Mouse (Mus musculus): ENCODE measurements around the gene Cers6.
A peak's percentile ranks its signal among the peaks of the same experiment; 100 is the strongest.

Gene Cers6

DNA sequence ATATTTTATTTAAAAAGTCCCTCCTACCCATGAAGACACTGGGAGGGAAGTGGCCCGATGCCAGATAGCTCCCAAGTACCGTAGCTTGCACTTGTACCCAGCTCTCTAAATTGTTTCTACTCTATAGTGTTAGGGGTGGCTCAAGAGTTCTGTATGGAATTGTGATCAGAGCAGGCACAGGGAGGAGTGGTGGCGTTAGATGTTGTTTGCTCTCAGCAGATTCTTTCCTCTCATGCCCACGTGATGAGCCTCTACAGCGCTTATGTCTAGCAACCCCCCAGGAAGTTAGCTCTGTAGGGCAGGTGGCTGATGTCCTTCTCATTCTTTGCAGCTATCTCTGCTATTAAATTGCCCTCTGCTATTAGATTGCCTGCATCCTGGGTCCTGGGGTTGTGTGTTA lies 98.8 kb downstream of the Cers6 start:
- no peak for DNase-seq (ENCODE audit: low read depth, low spot score)

DNA sequence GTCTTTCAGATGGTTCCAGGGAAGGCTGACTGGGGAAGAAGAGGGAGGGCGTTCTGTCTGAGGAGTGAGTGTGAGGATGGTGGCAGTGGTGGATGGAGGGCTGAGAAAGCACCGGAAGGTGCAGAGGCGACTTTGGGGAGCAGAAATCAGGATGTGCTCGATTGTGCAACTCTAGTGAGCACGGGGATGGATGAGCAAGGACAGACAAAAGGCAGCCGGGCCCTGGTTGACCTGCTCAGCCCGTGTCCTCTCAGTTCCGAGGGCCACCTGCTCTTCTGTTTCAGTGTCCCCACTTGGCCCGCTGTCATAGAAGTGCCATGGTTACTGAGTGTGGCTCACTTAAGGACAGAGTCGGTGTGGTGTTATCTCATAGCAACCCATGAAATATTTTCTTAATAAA lies 99.4 kb downstream of the Cers6 start:
- no peak for DNase-seq (ENCODE audit: low read depth, low spot score)

DNA sequence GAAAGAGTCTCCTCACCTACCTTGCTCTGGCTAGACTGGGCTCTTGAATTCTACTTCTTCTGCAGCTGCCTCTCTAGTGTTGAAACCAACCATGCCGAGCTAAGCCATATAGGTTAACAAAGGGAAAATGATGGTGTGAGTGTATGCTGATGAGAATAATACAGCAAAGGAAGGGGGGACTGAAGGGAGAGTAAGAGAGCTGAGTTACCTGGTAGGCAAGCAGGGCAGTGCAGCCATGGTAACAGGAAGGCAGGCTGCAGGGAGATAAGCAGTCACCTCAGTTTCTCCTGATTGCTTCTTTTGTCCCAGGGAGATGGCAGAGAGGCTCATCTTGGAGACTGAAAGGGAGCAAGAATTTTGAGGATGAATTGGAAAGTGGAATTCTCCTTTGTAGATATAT lies 105.1 kb downstream of the Cers6 start:
- DNase-seq (ENCODE audit: low read depth, low spot score), result no peak

DNA sequence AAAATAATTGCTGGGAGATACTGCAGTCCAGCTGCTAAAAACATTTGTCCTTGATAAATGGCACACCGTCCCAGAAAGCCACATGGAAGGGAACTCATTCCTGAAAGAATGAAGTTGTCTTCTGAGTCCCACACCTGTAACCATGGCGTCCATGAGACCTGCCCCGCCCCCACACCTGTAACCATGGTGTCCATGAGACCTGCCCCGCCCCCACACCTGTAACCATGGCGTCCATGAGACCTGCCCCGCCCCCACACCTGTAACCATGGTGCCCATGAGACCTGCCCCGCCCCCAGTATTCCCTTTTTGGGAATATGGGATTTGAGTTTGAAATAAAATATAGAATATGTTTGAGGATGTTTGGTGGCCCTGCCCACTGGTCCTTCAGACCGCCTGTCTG lies 106.8 kb downstream of the Cers6 start:
- no peak for DNase-seq (ENCODE audit: low read depth, low spot score)

DNA sequence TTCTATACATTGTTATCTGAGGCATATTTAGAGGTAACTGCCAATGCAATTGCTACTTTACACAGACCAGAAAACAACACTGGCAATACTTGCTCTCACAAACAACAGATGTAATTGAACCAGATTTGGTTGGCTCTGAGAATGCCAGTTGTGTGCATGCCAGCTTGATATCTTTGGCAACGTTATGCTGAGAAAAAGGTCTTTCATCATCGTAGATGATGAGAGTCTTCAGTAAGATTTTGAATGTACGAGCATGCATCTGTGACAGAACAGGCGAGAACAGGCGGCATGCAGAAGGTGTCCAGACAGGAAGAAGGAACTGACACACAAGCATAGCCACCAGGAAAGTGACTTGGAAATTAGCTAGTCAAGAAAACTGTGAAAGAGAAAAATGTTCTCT lies 110.6 kb downstream of the Cers6 start:
- DNase-seq (ENCODE audit: low read depth, low spot score), result no peak

DNA sequence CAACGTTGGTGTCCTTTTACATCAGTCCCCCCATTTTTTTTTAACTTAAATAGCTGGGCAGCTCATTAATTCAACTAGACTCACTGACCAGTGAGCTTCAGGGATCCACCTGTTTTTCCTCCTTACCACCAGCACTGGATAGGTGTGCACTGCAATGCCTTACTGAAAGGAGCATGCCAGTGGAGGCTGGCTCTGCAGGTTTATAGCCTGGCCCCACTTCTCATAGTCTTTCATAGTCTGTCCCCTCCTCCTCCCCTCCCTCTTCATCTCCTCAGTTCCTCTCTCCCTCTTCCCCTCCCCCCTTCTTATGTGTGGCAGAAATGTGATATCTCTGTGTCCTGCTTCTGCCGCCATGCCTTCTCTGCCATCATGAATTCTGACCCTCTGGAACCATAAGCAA lies 112.5 kb downstream of the Cers6 start:
- DNase-seq (ENCODE audit: low read depth, low spot score), result no peak

DNA sequence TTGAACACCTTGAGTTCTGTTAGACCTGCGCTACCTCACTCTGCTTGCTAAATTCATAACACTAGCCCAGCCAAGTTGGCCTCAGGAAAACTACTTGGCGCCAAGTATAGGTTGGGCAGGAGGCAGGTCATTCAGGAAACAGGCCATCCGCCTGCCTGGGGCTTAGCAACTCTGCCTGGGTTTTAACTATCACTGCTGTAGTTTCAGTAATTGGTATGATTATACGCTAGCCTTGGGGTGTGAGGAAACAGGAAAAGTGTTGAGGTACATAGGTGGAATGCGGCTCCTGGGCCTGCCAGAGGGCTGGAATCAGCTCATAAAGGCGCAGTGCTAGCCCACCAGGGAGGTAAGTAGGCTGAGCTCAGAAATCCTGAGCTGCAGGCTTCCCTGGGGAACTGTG lies 114.0 kb downstream of the Cers6 start:
- DNase-seq (ENCODE audit: low read depth, low spot score), result no peak

DNA sequence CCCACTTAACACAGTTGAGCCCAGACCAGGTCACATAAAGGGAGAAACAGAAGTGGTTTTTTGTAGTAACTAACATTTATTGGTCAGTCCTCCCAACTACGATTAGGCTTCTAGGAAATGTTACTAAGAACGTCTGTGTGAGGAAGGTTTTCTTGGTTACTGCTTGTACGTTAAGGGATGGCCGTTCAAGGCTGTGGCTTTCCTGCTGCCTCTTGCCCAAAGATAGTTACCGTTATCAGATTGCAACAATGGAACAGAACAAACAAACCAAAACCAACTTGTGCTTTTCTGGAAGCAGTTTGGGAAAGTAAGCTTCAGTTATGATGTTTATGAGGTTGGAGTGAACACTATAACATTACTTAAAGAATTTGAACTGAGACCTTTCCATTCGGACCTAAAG lies 114.5 kb downstream of the Cers6 start:
- DNase-seq (ENCODE audit: low read depth, low spot score), result no peak

DNA sequence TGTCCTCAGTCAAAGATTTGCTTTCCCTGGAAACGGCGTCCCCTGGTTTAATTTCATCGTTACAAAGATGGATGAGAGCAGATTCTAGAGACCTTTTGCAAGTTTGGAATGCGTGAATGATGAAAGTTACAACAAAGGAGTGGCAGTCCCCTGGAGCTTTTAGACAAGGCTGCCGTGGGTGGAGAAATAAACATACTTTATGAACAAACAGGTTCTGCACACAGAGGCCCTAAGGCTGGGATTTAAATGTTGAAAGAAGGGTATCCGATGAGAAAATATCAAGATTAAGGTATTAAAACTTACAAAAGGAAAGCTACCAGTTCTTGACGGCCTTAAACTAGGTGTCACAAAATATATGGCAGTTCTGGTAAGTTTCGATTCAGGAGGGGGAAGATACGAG lies 117.0 kb downstream of the Cers6 start:
- DNase-seq (ENCODE audit: low read depth, low spot score), result no peak

DNA sequence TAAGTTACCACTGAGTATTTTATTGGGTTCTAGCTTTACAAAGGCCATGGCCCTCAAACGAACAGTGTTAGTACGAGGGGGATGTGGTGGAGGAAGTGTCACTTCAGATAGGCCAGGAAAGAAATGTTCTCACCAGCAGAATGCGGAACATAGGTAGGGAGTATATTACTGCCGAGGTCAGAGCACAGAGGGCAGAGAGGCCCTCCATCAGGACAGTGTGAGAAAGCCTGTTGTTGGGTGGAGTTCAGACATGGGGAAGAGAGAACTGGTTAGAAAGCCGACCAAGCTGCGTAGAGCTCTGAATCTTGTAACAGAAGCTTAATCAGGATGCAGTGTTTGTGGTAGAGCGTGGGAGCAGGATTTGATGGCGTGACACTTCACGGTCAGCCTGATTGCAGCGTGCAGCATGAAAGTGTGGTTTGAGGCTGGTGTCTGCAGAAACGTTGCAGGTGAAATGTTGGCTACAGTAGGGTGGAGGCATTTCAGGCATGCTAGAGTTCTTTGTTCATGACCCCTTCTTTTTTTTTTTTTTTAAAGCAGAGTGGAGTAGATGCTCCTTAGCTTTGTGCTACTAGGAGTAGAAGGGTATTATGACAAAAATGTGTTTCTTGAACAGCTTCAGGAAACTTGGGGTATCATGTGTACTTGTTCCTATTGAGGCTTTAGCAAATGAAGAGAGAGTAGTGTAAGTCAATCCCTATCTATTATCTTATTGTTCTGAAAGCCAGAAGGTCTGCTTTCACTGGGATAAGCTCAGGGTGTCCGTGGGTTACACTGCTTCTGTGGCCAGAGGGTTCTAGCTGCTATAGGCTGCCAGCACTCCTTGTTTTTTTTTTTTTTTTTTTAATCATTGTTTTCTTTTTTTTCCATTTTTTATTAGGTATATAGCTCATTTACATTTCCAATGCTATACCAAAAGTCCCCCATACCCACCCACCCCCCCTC lies 117.7 kb downstream of the Cers6 start:
- no peak for DNase-seq (ENCODE audit: low read depth, low spot score)

DNA sequence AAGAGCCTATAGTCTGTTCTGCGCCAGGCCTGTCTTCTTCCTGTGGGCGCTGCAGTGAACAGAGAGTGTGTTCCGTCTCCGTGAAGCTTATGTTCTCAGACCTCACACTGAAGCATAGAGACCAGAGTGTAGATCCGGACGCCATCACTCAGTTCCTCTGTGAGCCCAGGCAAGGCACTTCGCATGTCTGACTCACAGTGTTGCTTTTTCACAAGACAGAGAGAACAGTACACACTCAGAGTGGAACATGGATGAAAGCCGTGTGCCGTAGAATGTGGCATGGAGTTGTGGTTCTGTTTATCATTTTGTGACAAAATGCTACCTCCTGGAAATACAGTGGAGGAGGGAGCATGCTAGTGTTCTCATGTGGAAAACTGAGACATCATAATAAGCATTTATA lies 120.1 kb downstream of the Cers6 start:
- DNase-seq (ENCODE audit: low read depth, low spot score), result no peak

DNA sequence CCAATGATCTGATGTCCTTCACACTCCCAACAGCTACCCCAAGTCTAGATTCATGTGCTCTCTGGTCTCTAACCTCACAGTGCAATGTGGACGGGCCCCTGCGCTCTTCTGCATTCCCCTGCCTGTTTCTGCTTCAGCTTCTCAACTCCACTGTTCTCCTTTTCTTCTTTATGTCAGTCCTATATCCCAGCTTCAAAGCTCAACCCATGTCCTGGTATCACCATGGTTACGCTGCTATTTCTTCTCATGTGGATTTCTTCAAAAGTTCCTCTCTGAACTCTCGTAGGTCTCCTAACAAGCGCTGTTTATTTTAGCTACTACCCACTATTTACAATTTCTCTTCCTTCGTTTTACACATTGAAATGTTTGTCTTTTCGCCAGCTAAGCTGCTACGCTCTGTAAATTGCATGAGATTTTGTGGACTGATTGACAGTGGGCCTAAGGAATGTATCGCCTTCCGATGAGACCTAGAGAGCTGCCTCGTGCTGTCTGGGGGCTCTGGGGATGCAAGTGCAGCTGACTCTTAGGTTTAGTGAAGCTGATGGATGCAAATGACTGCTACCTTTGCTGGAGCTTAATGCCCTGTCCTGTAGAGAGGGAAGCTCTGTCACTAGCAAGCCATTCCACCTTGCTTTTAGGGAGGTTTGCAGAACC lies 120.6 kb downstream of the Cers6 start:
- DNase-seq (ENCODE audit: low read depth, low spot score), result no peak

DNA sequence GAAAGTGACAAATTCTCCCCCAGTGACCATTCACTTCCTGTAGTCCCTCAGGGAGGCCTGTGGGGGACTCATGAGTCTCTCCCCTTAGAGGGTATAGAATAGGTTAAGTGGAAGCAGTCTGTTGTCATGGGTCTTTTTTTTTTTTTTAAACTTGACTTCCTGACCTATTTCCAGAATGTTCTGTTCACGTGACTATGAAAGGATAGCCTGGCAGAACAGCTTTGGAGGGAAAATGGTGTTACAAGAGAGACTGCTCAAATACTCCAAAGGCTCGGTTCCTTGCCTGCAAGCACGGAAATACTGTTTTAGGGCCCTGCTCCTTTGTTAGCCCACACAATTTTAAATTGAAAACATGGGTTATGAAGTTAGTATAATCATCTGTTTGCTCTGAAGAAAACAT lies 121.7 kb downstream of the Cers6 start:
- no peak for DNase-seq (ENCODE audit: low read depth, low spot score)

DNA sequence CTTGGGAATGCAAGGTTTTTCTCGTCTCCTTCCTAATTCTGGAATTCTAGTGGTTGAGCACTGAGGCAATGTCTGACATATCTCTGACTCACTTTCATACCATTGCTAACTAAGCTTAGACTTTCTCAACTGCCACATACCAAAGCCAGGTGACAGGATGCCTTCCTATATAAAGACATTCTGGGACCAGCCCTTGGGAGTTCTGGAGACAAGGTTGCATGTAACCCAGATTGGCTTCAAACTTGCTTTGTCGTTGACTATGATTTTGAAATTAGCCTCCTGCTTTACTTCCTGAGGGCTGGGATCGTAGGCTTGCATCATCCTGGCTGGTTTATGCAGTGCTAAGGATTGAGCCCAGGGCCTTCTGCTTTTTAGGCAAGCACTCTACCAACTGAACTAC lies 122.2 kb downstream of the Cers6 start:
- no peak for DNase-seq (ENCODE audit: low read depth, low spot score)

DNA sequence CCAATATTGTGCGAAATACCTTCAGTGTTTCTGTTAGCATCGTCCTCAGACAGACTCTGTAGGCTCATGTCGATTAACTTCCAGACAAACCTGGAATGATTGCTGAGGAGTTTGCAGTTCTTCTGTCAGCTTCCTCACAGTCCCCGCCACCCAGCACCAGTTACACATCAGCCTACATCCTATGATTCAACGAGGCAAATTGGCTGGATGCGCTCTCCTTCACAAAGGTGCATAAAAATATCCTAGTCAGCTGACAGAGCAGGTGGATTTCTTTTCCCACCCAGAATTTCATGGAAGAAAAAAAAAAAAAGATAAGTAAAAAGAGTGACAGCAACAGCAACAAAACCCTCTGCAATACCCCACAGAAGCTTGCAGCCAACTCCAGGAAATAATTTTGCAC lies 127.9 kb downstream of the Cers6 start:
- DNase-seq (ENCODE audit: low read depth, low spot score), result no peak

DNA sequence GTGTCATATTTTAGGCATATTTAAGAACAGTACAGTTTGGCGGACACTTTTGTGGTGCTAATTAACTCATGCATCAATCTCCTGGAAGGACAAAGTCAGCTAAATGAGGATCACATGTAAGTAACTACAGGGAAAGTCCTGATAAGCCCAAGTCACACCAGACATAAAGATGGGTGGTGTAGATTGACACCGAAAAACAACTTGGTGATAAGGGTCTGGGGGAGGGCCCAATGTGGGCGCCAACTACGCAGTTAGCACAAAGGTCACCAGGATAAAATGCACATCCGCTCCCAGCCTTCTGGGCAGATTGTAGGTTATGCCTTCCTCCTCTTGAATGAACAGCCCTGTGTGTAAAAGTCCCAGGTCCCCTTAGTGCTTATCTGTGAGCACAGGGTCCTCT lies 131.4 kb downstream of the Cers6 start:
- DNase-seq (ENCODE audit: low read depth, low spot score), result no peak

DNA sequence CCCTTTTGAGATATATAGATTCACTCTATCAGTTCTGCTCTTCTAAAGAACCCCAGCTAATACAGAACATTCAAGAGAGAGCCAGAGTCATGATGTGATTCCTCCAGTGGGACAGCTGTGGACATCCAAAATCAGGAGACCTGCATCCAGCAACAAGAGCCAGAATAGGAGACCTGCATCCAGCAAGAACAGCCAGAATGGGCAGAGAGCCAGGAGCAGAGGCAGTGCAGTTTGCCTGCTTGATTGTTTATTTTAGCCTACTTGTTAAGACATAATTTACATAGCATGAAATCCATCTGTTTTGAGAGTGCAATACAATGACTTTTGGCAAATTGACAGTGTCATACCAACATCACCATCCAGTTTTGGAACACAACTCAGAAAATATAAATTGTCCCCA lies 133.2 kb downstream of the Cers6 start:
- no peak for DNase-seq (ENCODE audit: low read depth, low spot score)

DNA sequence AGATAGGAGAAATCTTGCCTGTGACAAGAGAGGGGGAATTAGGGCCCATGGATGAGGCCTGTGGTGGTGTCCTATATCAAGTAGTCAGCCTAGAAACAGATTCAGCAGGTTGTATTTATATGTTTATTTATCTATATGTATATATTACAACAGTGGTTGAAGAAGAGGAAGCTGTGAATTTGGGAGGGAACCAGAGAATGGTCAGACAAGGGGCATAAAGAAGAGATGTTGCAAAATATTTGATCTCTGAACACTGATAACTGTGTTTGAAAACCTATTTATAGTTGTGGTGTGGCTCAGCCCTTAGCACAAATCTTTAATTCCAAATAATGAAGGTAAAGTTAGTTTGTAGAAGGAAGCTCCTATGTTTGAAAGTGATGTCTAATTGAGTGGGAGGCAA lies 134.5 kb downstream of the Cers6 start:
- DNase-seq (ENCODE audit: low read depth, low spot score), result no peak

DNA sequence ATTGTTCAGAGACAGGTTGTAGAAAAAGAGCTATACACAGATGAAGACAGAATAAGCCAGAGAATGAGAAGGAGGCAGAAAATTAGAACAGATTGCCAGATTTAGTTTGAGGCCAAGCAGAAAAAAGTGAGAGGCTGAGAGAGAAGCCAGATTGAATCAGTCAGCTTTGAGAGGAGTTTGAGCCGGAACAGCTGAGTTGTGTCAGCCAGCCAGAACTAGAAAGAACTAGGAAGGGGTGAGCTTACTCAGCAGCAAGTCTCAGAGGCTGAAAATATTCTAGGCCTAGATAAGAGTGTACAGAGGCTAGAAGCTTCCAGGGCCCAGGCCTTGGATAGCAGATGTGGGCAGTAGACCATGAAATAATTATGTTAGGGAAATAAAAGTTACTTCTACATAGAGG lies 135.0 kb downstream of the Cers6 start:
- DNase-seq (ENCODE audit: low read depth, low spot score), result no peak

DNA sequence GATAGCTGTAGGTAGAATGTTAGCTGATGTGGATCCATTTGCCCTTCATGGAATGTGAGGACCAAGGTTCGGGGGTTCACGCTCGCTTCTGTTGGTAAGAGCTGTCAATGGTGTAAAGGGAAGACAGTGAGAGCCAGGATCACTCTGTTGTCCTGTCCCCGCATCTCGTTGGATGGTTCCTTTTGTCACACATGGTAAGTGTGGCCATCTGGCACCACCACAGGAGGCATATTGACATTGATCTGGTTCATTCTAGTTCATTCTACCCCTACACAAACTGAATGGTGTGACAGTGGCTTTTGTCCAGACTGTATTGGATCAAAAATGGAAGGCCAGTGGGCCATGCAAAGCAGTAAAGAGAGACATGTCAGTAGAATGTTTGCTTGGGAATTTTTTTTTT lies 142.8 kb downstream of the Cers6 start:
- DNase-seq (ENCODE audit: low read depth, low spot score), result no peak

DNA sequence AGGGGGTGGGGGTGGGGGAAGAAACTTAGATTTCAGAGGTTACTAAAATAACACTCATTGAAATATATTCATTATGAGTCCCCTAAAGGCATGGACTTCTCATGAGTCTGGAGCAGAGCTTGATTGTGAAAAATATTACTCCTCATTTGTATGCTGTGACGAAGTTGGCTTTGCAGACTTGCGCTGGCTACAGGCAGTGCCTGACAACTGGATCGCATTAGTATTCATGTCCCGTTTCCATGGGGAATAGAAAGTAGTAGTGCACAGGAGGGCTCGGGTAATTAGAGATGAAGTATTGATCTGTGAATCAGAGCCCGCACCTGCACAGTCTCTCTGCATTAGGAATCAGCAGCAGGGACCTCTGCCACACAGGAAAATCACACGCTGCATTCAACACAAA lies 150.2 kb downstream of the Cers6 start:
- peak; percentile 42 for DNase-seq (ENCODE audit: low read depth, low spot score)

DNA sequence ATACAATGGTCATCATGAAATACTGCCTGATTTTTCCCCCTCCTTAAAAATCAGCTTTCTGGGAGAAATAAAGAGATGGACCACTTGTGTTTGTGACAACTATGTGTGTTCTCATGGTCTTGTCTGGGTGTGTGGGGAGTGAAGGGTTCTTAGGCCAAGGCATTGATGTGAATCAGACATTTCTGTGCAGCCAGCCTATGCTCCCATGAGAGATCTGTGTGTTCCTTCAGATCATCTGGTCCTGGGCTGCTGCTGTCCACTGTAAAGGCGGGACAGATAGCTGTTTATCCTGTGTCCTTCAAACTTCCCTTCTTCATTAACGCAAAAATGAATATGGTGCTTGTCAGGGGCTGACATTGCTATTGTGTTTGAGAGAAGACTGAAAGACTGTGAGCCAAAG lies 150.6 kb downstream of the Cers6 start:
- DNase-seq (ENCODE audit: low read depth, low spot score), result no peak

DNA sequence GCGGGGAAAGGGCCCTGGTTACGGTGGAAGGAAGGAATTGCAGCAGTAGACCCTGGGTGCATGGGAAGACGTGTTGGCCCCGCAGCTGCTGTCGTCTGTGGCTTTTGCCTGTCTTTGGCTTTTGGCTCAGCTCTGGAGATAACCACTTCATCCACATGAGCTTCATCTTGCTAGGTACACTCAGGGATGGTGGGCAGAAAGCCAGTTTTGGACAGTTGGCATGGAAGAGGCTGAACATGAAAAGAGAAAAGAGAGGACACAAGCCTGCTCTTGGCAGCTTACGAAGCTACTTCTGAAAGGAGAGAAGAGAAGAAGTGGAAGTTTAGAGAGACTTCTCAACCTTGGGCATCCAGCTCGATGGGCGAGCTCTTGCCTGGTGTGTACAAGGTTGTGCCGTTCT lies 153.0 kb downstream of the Cers6 start:
- no peak for DNase-seq (ENCODE audit: low read depth, low spot score)

Measured in brain, embryonic 18.5 days (tissue).